Mouse (Mus musculus): Measurements from ENCODE around the gene Itsn2.

- TF ChIP-seq CTCF (IDR thresholded peaks at IDR 0.05; ENCODE audit: extremely low read depth, insufficient read depth, low read length): no peak
- no peak for TF ChIP-seq POLR2A (IDR thresholded peaks at IDR 0.05; ENCODE audit: extremely low read depth, insufficient read depth, low read length)
These were observed 115.9 kb downstream of the Itsn2 start for GRCm38 (mm10) chr12:4708296-4708695.
